Mouse (Mus musculus): Measurements from ENCODE around the gene Fam25c.
"Not testable (repeated sequence)": the region's sequence is repeated elsewhere in the genome, so short reads cannot be mapped to it uniquely, and the experiment has no call there.

Fam25c gene

GRCm38 (mm10) chr14:34355301-34355700, at the start of gene Fam25c:
Fam25c (minus strand) TSS chr14:34355433.
- no peak for ATAC-seq (ENCODE audit: low TSS enrichment)

- ATAC-seq (ENCODE audit: low TSS enrichment), result no peak
Observed at GRCm38 (mm10) chr14:34403424-34403823, 48.2 kb upstream of the Fam25c start.

GRCm38 (mm10) chr14:34402871-34403270, 47.6 kb upstream of the Fam25c start:
- no peak for ATAC-seq (ENCODE audit: low TSS enrichment)

GRCm38 (mm10) chr14:34401135-34401534, 45.9 kb upstream of the Fam25c start:
- peak; percentile 64; the same call in 1 of the 2 replicates for ATAC-seq (ENCODE audit: low TSS enrichment)

- no peak for ATAC-seq (ENCODE audit: low TSS enrichment)
Observed at GRCm38 (mm10) chr14:34400021-34400420, 44.8 kb upstream of the Fam25c start.

- ATAC-seq (ENCODE audit: low TSS enrichment), result no peak
Observed at GRCm38 (mm10) chr14:34399301-34399700, 44.1 kb upstream of the Fam25c start.

- ATAC-seq (ENCODE audit: low TSS enrichment), result no peak
Observed at GRCm38 (mm10) chr14:34398901-34399300, 43.7 kb upstream of the Fam25c start.

- ATAC-seq (ENCODE audit: low TSS enrichment), result no peak
Observed at GRCm38 (mm10) chr14:34397871-34398270, 42.6 kb upstream of the Fam25c start.

GRCm38 (mm10) chr14:34393295-34393694, 38.1 kb upstream of the Fam25c start:
- no peak for ATAC-seq (ENCODE audit: low TSS enrichment)

- ATAC-seq (ENCODE audit: low TSS enrichment), result no peak
Observed at GRCm38 (mm10) chr14:34382921-34383704, 27.9 kb upstream of the Fam25c start.

GRCm38 (mm10) chr14:34378560-34379331, 23.5 kb upstream of the Fam25c start:
- no peak for ATAC-seq (ENCODE audit: low TSS enrichment)

- no peak for ATAC-seq (ENCODE audit: low TSS enrichment)
Observed at GRCm38 (mm10) chr14:34377121-34377520, 21.9 kb upstream of the Fam25c start.

- ATAC-seq (ENCODE audit: low TSS enrichment), result no peak
Observed at GRCm38 (mm10) chr14:34375941-34376340, 20.7 kb upstream of the Fam25c start.

- ATAC-seq (ENCODE audit: low TSS enrichment), result no peak
Observed at GRCm38 (mm10) chr14:34375415-34375904, 20.2 kb upstream of the Fam25c start, which contains the start of gene Mmrn2. Mmrn2 (plus strand) TSS chr14:34375465.

- ATAC-seq (ENCODE audit: low TSS enrichment), result no peak
Observed at GRCm38 (mm10) chr14:34374577-34374976, 19.3 kb upstream of the Fam25c start, which contains the start of gene Sncg. Sncg (minus strand) TSS chr14:34374789.

- ATAC-seq (ENCODE audit: low TSS enrichment), result no peak
Observed at GRCm38 (mm10) chr14:34373581-34373980, 18.3 kb upstream of the Fam25c start.

- ATAC-seq (ENCODE audit: low TSS enrichment), result no peak
Observed at GRCm38 (mm10) chr14:34372646-34373045, 17.4 kb upstream of the Fam25c start.

- no peak for ATAC-seq (ENCODE audit: low TSS enrichment)
Observed at GRCm38 (mm10) chr14:34371763-34372162, 16.5 kb upstream of the Fam25c start.

GRCm38 (mm10) chr14:34370921-34371320, 15.7 kb upstream of the Fam25c start:
- no peak for ATAC-seq (ENCODE audit: low TSS enrichment)

GRCm38 (mm10) chr14:34370203-34370602, 15.0 kb upstream of the Fam25c start:
- ATAC-seq (ENCODE audit: low TSS enrichment), result no peak

GRCm38 (mm10) chr14:34365147-34365507, 9.9 kb upstream of the Fam25c start:
- ATAC-seq (ENCODE audit: low TSS enrichment), result no peak

- not testable (repeated sequence) for ATAC-seq (ENCODE audit: low TSS enrichment)
Observed at GRCm38 (mm10) chr14:34364254-34365146, 9.3 kb upstream of the Fam25c start.

Measured in frontal cortex, adult (tissue).